Mouse (Mus musculus): Measurements from ENCODE around the gene Trim26.
A peak's percentile ranks its signal among the peaks of the same experiment; 100 is the strongest.
"Not testable (repeated sequence)": the region's sequence is repeated elsewhere in the genome, so short reads cannot be mapped to it uniquely, and the experiment has no call there.

The Trim26 gene

DNA sequence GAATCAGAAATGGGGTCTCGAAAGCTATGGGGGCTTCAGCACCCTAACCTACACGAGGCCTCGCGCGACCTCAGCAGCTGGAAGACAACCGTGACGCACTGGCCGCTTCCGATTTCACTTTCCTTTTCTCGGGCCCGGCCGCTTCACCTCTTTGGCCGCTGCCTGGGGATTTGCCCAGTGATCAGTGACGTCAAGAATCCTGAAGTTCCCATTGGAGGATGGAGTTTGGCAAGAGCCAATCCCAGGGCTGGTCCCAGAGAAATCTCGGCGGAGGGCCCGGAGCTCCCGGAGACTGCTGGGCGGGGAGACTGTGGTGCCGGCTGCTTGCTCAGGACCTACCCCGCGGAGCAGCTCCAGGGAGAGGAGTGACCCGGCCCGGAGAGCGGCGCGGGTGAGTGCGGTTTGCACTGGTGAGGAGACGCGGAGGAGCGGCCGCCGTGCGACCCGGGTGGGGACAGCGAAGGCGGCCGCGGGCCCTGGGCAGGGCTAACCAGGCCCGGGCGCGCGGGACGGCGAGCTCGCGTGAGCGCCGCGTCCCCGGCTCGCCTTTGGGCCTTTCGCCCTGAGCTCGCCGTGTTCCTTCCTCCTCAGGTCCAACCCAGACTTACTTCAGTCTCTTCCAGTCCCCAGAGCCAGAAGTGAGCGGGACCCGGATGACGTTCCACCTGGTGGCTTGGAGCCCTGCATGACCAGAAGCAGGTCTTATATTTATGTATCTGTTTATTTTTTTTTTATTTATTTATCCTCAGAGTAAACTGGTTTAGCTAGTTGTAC is at the start of gene Trim26:
TSS of gene Trim26 (plus strand) at position 261 of the 774 bp plus-strand sequence.
- DNase-seq: peak; percentile 98

DNA sequence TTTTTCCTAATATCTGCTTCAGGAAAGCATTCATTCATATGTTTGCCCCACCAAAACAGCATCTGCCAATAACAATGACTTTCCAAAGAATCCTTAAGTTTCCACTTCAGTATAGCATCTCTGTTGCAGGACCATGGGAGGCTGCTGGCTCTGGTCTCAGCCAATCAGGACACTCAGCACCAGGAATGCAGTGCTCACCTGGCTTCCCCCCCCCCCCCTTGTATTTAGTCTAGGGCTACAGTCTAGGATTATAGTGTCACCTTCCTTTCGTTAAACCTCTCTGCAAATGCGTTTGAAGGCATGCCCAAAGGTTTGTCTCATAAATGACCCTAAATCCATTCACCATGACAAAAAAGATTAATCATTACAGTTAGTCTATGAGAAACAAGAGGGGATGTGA is 48.6 kb upstream of the Trim26 start:
- DNase-seq: no peak

DNA sequence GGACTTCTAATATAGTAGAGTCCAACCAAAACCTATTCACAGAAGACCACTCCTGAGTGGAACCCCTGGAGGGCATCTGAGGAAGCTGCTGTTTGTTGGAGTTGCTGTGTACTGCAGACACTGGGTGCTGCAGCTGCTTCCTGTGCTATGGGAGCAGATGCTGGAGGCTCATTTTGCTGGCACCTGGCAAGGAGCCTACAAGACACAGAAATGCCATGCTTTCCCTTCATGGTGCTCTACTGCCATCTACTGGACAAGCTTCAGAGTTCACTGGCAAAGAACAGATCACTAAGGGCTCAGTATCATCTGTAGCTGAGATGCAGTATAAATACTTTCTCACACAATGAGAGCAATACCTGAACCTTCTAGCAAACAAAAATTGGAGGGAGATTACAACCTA is 48.1 kb upstream of the Trim26 start:
- DNase-seq: peak; percentile 63

DNA sequence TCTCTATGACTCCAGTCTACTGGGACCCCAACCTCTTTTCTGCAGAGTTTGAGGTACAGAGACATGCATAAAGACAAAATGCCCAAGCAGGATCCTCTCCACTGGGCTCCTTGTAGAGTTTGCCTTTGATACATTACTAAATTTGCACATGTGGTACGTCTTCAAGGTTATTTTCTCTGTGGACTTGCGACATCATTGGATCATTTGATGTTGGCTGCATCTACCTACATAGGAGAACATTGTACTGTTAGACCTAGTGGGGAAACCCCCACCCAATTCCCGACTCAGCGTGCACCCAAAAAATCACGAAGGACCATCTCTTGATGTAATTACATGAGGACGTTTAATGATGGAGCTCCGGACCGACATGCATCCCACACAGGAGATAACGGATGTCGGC is 37.4 kb upstream of the Trim26 start:
- no peak for DNase-seq

DNA sequence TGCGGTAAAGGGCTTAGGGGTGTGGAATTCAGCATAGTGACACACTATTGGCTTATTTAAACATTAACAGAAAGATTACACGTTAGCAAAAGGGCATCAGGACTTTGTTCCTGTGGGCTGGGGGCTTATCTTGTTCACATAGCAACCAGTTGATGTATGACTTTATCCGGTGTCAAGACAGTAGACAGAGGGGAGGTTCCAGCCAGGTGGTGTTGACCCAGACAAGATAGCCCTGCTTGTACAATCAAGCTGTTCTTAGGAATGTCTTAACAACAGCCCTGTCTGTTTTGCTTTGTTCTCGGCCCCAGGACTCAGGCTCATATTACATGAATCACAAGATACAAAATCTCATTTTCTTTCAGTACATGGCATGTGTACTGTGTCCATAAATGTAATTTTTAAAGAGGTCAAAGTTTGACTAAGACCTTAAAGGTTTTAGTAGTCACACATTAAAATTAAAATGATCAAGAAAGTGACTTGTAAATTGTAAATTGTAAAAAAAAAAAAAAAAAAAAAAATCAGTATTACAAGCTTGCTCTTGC is 36.9 kb upstream of the Trim26 start:
- DNase-seq: not testable (repeated sequence)

DNA sequence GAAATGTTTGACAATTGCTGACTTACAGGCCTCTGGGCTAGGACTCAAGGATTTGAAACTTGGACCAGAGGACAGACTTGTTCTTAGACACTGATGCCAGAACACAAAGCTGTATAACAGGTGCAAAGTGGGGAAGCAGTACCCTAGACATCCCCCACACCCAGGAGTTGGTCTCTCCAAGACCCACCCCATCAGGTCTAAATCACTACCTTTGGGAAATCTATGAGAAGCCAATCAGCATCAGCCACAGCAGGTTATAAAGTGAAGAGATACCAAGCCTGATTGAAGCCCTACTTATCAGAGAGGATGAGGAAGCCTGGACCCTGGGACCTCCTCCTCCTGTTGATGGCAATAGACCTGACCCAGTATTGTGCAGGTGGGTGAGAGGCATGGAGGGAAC is 25.1 kb upstream of the Trim26 start, which contains the start of gene H2-M10.6:
TSS of gene H2-M10.6 (plus strand) at position 301 of the 400 bp plus-strand sequence.
- no peak for DNase-seq

DNA sequence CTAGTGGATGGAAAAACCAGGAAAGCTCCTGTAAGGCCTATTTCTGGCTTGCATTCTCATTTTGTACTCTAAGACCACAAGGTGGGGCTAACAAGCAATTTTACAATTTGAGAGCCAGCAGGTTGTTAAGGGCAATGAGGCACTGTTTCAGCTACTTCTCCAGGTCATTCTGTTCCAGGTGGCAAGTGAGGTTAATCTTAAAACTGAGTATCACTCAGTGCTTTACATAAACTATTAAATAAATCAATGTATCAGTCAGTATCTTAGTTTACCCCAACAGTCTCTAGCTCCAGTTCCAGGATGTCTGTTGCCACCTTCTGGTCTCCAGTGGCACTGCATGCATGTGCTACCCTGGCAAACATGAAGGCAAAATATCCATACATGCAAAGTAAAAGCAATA is 12.9 kb upstream of the Trim26 start:
- no peak for DNase-seq

DNA sequence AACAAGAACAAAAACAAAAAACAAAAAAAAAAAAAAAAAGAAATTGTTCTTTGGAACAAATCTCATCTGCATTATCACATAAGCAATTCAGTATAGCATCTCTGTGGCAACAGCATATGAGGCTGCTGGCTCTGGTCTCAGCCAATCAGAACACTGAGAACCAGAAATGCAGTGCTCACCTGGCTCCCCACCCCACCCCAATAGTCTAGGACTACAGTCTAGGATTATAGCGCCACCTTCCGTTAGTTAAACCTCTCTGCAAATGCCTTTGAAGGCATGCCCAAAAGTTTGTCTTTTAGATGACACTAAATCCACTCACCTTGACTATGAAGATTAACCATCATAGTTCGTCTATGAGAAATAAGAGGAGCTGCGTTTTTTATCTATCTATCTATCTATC is 11.4 kb upstream of the Trim26 start:
- DNase-seq: peak; percentile 53

DNA sequence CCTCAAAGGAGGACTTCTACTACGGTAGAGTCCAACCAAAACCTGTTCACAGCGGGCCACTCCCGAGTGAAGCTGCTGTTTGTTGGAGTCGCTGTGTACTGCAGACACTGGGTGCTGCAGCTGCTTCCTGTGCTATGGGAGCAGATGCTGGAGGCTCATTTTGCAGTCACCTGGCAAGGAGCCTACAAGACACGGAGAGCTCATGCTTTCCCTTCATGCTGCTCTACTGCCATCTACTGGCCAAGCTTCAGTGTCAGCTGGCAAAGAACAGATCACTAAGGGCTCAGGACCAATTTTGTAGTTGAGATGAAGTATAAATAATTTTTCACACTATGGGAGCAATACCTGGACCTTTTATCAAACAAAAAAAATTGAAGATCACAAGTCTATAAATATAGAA is 10.9 kb upstream of the Trim26 start:
- peak; percentile 86 for DNase-seq

DNA sequence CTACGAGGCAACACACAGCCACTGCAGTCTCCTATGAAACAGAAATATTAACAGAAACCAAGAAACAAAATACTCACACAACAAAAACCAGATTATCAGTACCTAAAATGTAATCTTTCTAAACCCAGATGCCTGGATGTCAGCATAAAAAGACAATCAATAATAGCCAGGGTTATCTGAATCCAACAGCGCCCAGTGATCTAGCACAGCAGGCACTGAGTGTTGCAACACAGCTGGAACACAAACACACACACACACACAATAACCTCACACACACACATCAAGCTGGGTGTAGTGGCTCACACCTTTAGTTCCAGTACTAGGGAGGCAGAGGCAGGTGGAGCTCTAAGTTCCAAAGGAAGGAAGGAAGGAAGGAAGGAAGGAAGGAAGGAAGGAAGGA is 8.4 kb upstream of the Trim26 start:
- no peak for DNase-seq

DNA sequence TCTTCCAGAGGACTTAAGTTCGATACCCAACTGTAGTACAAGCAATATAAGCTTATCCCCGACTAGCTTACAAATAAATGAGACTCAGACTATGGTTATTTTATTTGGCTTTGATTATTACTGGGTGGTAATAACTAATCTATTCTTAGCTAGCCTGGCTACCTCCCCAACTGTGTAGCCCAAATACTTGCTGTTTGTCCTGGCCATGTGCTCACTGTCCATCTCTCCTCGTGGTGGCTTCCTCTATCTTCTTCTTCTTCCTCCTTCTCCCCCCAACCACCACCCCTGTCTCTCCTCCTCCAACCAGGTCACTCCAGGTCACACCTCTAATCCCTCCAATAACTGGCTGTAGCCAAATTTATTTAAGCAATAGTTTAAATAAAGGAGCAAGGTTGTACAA is 6.5 kb upstream of the Trim26 start:
- no peak for DNase-seq

DNA sequence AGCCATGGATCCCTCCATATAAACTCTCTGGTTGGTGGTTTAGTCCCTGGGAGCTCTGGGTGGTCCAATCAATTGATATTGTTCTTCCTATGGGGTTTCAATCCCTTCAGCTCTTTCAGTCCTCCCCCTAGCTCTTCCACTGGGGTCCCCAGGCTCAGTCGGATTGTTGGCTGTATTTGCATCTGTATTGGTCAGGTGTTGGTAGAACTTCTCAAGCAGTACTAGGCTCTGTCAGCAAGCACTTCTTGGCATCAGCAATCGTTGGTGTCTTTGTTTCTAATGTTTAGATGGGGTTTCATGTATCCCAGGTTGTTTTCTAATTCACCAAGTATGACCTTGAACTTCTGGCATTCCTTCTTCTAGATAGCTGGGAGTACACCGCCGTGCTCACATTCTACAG is 4.2 kb upstream of the Trim26 start:
- no peak for DNase-seq

DNA sequence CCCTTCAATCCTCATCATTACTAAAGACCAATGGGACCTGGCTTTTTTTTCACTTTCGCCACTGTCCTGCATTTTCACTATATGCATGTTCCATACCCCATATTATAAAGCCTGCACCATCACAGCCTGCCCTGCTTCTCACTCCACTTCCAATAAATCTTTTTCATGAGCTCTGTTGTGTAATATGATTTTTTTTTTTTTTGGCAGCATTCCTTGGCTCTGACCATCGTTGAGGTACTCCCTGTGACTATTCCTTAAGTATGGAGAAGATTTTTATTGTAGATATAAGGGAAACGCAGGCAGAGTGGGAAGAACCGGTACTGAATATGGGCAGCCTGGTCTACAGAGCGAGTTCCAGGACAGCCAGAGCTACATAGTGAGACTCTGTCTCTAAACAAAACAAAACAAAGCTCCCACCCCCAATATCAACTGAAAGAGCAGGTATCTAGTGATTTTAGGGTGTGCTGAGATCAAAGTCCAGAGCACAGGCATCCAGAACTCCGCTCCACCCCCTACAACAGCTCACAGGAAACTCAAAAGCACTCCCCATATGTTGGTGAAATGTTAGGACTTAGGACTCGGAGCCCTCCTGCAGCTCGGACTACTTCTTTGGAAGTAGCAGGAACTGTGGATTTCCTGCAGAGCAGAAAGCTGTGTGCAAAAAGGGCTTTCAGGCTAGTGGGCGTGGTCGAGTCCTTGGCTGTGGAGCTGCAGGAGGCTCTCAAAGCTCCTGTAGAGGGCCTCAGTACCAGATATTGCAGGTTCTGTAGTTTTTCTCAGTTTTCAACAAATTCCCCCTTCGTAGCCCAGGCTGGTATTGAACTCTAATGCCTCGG is 1.1 kb upstream of the Trim26 start:
- peak; percentile 59 for DNase-seq

DNA sequence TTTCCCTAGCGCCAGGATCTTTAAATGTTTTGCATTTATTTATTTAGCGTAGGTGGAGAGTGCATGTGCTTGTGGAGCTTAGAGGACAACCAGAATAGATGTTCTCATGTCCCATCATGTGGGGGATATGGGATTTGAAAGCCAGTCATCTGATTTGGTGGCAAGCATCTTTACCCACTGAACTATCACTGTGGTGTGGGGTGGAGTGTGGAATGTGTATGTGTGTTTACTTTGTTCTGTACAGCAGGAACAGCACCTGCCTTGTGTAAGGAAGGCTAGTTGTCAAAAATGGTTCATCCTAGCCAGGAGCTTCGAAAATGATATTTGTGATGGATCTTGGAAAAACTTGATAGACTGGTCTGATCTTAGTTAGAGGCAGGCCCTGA is 514 bp upstream of the Trim26 start:
- DNase-seq: no peak

DNA sequence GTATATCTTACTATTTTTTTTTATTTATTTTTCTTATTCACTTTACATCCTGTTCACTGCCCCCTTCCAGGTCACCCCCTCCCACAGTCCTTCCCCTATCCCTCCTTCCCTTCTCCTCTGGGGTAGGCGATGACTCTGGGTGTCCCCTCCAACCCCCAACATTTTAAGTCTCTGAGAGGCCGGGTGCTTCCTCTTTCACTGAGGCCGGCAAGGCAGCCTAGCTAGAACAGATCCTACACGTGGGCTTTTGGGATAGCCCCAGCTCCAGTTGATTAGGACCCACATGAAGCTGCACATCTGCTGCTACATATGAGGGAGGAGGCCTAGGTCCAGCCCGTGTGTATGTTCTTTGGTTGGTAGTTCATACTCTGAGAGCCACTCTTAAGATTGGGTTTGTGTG is 2.1 kb downstream of the Trim26 start:
- no peak for DNase-seq

DNA sequence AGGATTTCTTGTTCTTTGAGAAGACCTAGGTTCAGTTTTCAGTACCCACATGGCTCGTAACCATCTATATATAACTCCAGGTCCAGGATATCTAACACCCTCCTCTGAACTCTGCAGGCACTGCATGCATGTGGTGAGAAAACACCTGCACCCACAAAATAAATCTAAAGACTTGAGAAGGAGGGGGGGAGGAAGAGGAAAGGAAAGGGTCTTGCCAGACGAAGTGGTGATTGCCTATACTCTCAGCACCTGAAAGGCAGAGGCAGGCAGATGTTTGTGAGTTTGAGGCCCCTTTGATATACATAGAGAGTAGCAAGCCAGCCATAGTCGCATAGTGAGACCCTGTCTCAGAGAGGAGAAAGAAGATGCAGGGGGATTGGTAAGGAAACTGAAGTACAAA is 3.0 kb downstream of the Trim26 start:
- DNase-seq: no peak

DNA sequence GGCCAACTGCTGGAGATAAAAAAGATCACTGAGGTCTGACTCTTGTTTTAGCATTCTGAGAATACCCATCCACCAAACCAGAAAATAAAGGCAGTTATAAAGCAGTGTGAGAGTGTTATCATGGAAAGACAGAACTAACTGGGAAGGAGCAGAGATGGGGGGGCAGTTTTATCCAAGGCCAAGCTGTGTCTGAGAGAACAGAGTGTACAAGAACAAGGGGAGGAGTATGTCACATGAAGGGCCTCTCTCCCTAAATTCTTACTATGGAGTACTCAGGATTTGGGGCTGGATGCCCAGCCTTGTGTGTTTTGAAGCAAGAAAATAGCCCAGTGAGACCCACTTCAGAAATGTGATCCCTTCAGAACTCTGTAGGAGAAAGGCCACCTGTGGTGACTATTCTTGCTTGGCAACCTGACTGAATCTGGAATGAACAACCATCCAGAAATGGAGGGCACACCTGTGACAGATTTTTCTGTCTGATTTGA is 4.1 kb downstream of the Trim26 start:
- DNase-seq: no peak

DNA sequence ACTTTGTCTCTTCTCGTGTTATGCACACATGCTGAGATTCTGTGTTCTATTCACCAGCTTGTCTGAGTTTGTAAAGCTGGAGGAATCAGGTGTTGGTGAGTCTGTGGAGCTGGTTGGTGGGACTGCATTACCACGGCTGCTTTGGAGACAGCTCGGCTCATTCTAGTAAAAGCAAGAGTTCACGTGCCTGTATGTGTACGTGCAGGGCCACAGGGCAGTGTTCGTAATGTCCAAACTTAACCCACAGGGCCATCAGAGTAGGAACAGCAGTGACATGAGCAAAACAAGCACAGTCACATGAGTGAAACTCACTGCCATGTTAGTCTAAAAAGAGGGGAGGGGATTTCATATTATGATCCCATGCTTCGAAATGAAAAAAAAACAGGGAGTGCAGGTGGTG is 6.8 kb downstream of the Trim26 start:
- no peak for DNase-seq

DNA sequence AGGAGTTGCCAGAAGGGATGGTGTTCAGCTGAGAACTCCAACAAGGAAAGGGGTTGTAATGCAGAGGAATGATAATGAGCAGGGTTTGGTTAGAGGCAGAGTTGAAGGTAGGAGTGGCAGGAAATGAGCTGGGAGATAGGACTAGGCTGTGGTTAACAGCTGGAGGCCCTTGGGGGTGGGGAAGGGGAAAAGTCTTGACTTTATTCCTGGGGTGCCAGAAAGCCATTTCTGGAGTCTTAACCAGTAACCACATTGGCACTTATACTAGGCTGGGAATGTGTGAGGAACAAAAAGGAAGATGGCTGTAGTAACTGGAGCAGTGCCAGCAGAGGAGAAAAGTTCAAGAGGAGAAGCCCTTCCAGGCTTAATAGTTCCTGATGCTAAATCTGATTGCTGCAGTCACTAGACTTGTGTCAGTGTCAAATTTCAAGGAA is 7.4 kb downstream of the Trim26 start:
- DNase-seq: no peak

DNA sequence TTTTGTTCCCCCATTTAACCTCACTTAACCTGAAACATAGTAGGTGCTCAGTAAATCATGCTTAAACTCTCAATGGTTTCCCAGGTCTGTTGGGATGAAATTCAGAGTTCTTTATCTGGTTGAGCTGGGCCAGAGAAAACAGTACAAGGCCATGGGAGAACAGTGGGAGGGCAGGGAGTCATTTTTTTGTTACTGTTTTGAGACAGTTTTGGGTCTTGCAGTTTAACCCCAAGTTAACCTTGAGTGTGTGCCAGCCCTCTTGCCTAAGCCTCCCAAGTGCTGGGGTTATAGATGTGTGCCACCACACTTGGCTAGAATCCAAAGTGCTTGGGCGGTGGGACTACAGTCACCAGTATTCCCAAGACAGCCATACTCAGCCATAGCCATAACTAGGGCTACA is 7.8 kb downstream of the Trim26 start:
- no peak for DNase-seq

DNA sequence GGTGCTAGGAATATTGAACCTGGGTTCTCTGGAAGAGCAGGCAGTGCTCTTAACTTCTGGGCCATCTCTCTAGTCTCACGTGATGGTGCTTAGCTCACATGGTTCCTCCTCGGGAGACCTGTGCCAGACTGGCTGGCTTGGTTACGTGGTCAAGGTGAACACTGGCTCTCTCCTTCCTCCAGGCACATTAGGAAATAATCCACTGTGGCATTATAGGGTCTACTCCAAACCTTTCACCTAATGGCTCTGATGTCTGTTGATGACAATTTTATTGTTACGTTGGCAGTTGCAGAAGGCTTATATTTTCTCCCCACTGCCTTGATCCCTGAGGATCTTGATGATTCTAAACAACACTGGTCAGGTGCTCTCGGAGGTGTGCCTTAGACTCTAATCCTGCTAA is 12.0 kb downstream of the Trim26 start:
- DNase-seq: no peak

DNA sequence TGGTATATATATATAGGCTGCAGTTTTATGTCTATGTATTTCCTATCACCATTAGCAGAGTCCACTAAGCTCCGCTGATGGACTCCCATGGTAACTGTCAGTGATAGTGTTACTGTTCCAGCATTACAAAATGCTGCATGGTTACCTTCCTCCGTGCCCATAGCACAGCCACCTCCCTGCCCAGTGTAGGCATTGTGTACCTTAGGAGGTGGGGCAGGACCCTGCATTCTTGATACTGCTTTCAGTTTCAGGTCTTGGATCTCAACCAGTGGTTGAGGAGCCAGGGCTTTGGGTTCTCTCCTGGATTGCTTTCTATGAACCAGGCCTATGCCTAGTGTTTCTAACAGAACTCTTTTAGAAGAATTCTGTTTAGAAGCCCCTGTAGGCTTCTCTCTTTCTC is 13.1 kb downstream of the Trim26 start:
- no peak for DNase-seq

DNA sequence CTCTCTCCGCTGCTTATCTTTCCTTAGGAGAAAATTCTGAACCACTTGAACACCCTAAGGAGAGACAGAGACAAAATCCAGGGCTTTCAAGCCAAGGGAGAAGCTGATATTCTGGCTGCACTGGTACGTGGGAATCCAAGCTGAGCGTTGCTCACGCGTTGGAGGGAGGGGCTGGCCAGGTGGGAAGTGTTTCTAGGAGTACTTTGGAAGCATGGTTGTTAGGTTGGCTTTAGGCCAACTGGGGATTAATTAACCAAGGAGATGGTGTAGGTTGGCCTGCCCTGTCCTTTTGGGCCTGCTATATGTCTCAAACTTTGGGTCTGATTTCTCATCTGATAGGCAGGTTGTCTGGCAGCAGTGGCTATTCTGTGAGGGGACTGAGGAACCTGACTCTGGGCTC is 14.3 kb downstream of the Trim26 start:
- no peak for DNase-seq

DNA sequence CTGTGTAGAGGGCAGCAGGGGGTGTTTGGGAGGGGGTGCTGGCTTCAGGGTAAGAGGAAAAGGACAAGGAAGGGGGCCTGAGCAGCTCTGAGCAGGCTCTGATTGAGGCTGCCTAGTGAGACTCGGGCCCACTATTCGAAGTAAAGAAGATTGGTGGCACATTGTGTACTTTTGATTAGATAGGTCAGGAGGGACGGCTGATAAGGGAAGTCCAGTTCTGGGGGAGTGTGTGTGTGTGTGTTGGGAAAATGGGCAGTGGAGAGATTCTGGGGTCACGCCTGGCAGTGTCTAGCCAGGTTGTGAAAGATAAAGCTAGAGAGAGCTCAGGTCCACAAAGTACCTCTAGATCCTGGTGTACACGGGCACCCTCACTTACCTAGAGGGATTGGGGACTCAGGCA is 14.7 kb downstream of the Trim26 start:
- DNase-seq: no peak
